Mouse (Mus musculus): ENCODE results near the gene Cemip.
"Not testable (repeated sequence)": the region's sequence is repeated elsewhere in the genome, so short reads cannot be mapped to it uniquely, and the experiment has no call there.

The Cemip gene

GRCm38 (mm10) chr7:83892333-83892669 is 194.0 kb downstream of the Cemip start:
- no peak for DNase-seq (ENCODE audit: low read depth)

- peak; percentile 100 for DNase-seq (ENCODE audit: low read depth)
Observed at GRCm38 (mm10) chr7:83891433-83892332, 194.6 kb downstream of the Cemip start.

- DNase-seq (ENCODE audit: low read depth): not testable (repeated sequence)
Observed at GRCm38 (mm10) chr7:83889946-83890345, 196.4 kb downstream of the Cemip start.

GRCm38 (mm10) chr7:83889383-83889782 is 196.9 kb downstream of the Cemip start:
- DNase-seq (ENCODE audit: low read depth): no peak

- peak; percentile 64 for DNase-seq (ENCODE audit: low read depth)
Observed at GRCm38 (mm10) chr7:83886366-83887129, 199.8 kb downstream of the Cemip start.

GRCm38 (mm10) chr7:83885835-83886234 is 200.5 kb downstream of the Cemip start:
- DNase-seq (ENCODE audit: low read depth): no peak

GRCm38 (mm10) chr7:83884921-83885532 is 201.3 kb downstream of the Cemip start:
- no peak for DNase-seq (ENCODE audit: low read depth)

- peak; percentile 92 for DNase-seq (ENCODE audit: low read depth)
Observed at GRCm38 (mm10) chr7:83884021-83884658, 202.2 kb downstream of the Cemip start, which contains the start of the genes Tlnrd1 and Mesd. Gene Tlnrd1, minus strand, starts transcription at chr7:83884305. Gene Mesd, plus strand, starts transcription at chr7:83884466.

GRCm38 (mm10) chr7:83883276-83884020 is 202.9 kb downstream of the Cemip start:
- DNase-seq (ENCODE audit: low read depth): peak; percentile 72

Measured in induced T-regulatory cell, adult 2 months (primary cell).